In genomic region chr4:25454752-25455151, GRCm38 (mm10) we compare ENCODE assay signal across 19 mouse cellular contexts.
"Had no signal": no experiment of that assay in that cellular context is flagged by ENCODE, and none has a peak within 500 bp of the region (broad histone marks: within the 10 kb centered on the region; RNA-seq: fewer than 3 reads in every experiment).

No protein-coding gene starts in this region.

- H3K36me3 ChIP-seq: limb, embryonic 10.5 days; limb, embryonic 13.5 days; liver, embryonic 13.5 days; midbrain, embryonic 10.5 days; midbrain, embryonic 13.5 days; neural tube, embryonic 13.5 days; stomach, embryonic 15.5 days had no signal

- H3K27me3 ChIP-seq: limb, embryonic 13.5 days; liver, embryonic 13.5 days; megakaryocyte, embryonic 14.5 days; midbrain, embryonic 13.5 days; neural tube, embryonic 13.5 days; stomach, embryonic 15.5 days had no signal

- DNase-seq: liver, embryonic 13.5 days; lung, embryonic 14.5 days; retina, postnatal 1 day; right cerebral cortex, postnatal 25 days; spleen, adult 18-20 months; thymus, postnatal 25 days had no signal

- H3K9me3 ChIP-seq: limb, embryonic 10.5 days; limb, embryonic 13.5 days; liver, embryonic 13.5 days; midbrain, embryonic 10.5 days; midbrain, embryonic 13.5 days; neural tube, embryonic 13.5 days; stomach, embryonic 15.5 days had no signal

- H3K4me3 ChIP-seq: limb, embryonic 10.5 days; limb, embryonic 13.5 days; liver, embryonic 13.5 days; megakaryocyte, embryonic 14.5 days; midbrain, embryonic 10.5 days; midbrain, embryonic 13.5 days; myocyte; neural tube, embryonic 13.5 days; stomach, embryonic 15.5 days had no signal

- H3K9ac ChIP-seq: limb, embryonic 13.5 days; liver, embryonic 13.5 days; lung, embryonic 14.5 days; midbrain, embryonic 13.5 days; neural tube, embryonic 13.5 days; stomach, embryonic 15.5 days had no signal

- H3K27ac ChIP-seq: hindbrain, postnatal 0 days; limb, embryonic 10.5 days; limb, embryonic 13.5 days; liver, embryonic 13.5 days; midbrain, embryonic 10.5 days; midbrain, embryonic 13.5 days; neural tube, embryonic 13.5 days; stomach, embryonic 15.5 days had no signal

- H3K4me2 ChIP-seq: limb, embryonic 13.5 days; liver, embryonic 13.5 days; lung, embryonic 14.5 days; midbrain, embryonic 13.5 days; neural tube, embryonic 13.5 days; stomach, embryonic 15.5 days had no signal

- ATAC-seq: hindbrain, postnatal 0 days; inflammation-experienced regulatory T-cells, adult 6 months; intestine, embryonic 16.5 days; lung, postnatal 0 days; midbrain, embryonic 13.5 days; midbrain, embryonic 16.5 days had no signal

- H3K4me1 ChIP-seq: limb, embryonic 10.5 days; limb, embryonic 13.5 days; liver, embryonic 13.5 days; megakaryocyte, embryonic 14.5 days; midbrain, embryonic 10.5 days; midbrain, embryonic 13.5 days; neural tube, embryonic 13.5 days; stomach, embryonic 15.5 days had no signal
